Mouse (Mus musculus) megakaryocyte, embryonic 14.5 days (primary cell): ENCODE measurements around the gene Ppp1r15a.

Source experiments
- FLI1 ChIP-seq: IDR thresholded peaks from 2 replicates; pipeline ENCODE4 v1.6.1; 2012; ENCODE audit warnings: low read length, inconsistent platforms, mixed read lengths
- GATA1 ChIP-seq: IDR thresholded peaks from 3 replicates; pipeline ENCODE4 v1.6.1; 2012; ENCODE audit warnings: mixed read lengths, low read length, inconsistent platforms, borderline replicate concordance

DNA sequence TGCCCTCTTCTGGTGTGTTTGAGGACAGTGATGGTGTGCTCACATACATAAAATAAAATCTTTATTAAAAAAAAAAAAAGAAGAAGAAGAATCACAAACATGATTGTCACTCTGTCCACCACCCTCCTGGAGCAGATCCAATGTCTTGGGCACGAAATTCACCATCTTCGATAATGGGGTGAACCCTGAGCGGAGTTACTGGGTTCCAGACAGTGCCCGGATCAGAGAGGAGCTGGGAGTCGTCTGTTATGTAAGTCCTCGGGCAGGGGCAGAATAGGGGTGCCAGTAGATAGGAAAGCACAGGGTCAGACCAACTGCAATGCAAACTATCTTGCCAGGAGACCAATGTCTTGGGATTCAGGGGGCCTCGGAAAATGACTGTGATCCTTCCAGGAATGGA is 5.5 kb downstream of the Ppp1r15a start:
- TF ChIP-seq FLI1 (no peak), GATA1 (no peak)
